Mouse (Mus musculus) forebrain, embryonic 11.5 days (tissue): Measurements from ENCODE around the gene Tm9sf3. TPM values are rescaled to one million over a fixed set of nuclear protein-coding genes. Genes with fewer than 3 reads are reported as not detected.
A peak's percentile ranks its signal among the peaks of the same experiment; 100 is the strongest.

Experiments
- ATAC-seq: fragments of 200-750 bp; cut with Nextera tagmentation; replicated peaks from 2 replicates; pipeline ENCODE4 v1.8.0; 2017; ENCODE audit warnings: moderate TSS enrichment; ENCODE audit not compliant: low FRiP score
- DNase-seq: peaks from one replicate; pipeline ENCODE4 v3.0.0-alpha.2; 2017; ENCODE audit warnings: low spot score
- H3K27ac ChIP-seq: fragments of 300-500 bp; sonication (generic); 2 replicates; pipeline ENCODE4 v1.5.1; 2014; ENCODE audit warnings: low read depth, low read length
- H3K27me3 ChIP-seq: fragments of 300-500 bp; sonication (generic); 2 replicates; pipeline ENCODE4 v1.6.1; 2014; ENCODE audit warnings: mild to moderate bottlenecking, low read length, mixed read lengths; ENCODE audit not compliant: control insufficient read depth, insufficient read depth
- H3K36me3 ChIP-seq: fragments of 300-500 bp; sonication (generic); 2 replicates; pipeline ENCODE4 v1.6.1; 2014; ENCODE audit warnings: mild to moderate bottlenecking, low read length, moderate library complexity, mixed read lengths; ENCODE audit not compliant: control insufficient read depth, insufficient read depth
- H3K4me1 ChIP-seq: fragments of 300-500 bp; sonication (generic); replicated peaks from 2 replicates; pipeline ENCODE4 v1.6.1; 2014; ENCODE audit warnings: low read length, mixed read lengths; ENCODE audit not compliant: control insufficient read depth, insufficient read depth
- H3K4me2 ChIP-seq: fragments of 300-500 bp; sonication (generic); 2 replicates; pipeline ENCODE4 v1.6.1; 2014; ENCODE audit warnings: low read depth, mild to moderate bottlenecking, low read length, moderate library complexity, mixed read lengths; ENCODE audit not compliant: severe bottlenecking
- H3K4me3 ChIP-seq: fragments of 300-500 bp; sonication (generic); 2 replicates; pipeline ENCODE4 v1.5.1; 2014; ENCODE audit warnings: low read depth, low read length
- H3K9ac ChIP-seq: fragments of 300-500 bp; sonication (generic); 2 replicates; pipeline ENCODE4 v1.6.1; 2014; ENCODE audit warnings: low read length
- H3K9me3 ChIP-seq: fragments of 300-500 bp; sonication (generic); 2 replicates; pipeline ENCODE4 v1.6.1; 2016; ENCODE audit warnings: low read length, mixed read lengths; ENCODE audit not compliant: control insufficient read depth
- WGBS: fragments of 180-500 bp; shearing (Covaris S2); extraction: QIAGEN DNeasy Blood & Tissue Kit; methylation state at CpG from one replicate; pipeline ENCODE4 v1.1.7; 2014; 5-methylcytosine and 5-hydroxymethylcytosine counted together
- polyA plus RNA-seq: library from polyadenylated mRNA; unstranded; fragments of >200 nt; fragmentation: Nextera tagmentation; extraction: Ambion mirVana; gene quantifications from 2 replicates; pipeline ENCODE4 v1.2.1, GENCODE M21; 2014

Tm9sf3 gene
- polyA plus RNA-seq, 1 experiment from 2014 or later: 130 TPM

GRCm38 (mm10) chr19:41254584-41254983 is 9.2 kb downstream of the Tm9sf3 start:
- H3K9ac ChIP-seq: no peak overlapping the region
- H3K27ac ChIP-seq: no peak overlapping the region
- no peaks in the 10 kb centered on the region for H3K27me3 ChIP-seq
- H3K4me1 ChIP-seq: no peaks in the 10 kb centered on the region
- H3K4me3 ChIP-seq: no peak overlapping the region
- 90% methylated on average over 5 of the region's 5 CpGs for WGBS
- DNase-seq: no peak
- no peaks in the 10 kb centered on the region; the same call in 1 of the 2 replicates for H3K36me3 ChIP-seq
- no peak for ATAC-seq
- H3K4me2 ChIP-seq: no peak overlapping the region
- no peaks in the 10 kb centered on the region for H3K9me3 ChIP-seq

- Histone ChIP-seq H3K4me1 (no peaks in the 10 kb centered on the region), H3K9ac (no peak overlapping the region), H3K4me2 (no peak overlapping the region), H3K27me3 (no peaks in the 10 kb centered on the region), H3K36me3 (no peaks in the 10 kb centered on the region), H3K4me3 (no peak overlapping the region), H3K9me3 (no peaks in the 10 kb centered on the region), H3K27ac (no peak overlapping the region)
- 81% methylated on average over 4 of the region's 4 CpGs for WGBS
- no peak for ATAC-seq
- DNase-seq: no peak
Measured at GRCm38 (mm10) chr19:41248968-41249367, 14.8 kb downstream of the Tm9sf3 start.

- Histone ChIP-seq H3K4me3 (no peak overlapping the region), H3K9me3 (no peaks in the 10 kb centered on the region), H3K4me1 (no peaks in the 10 kb centered on the region), H3K9ac (no peak overlapping the region), H3K27ac (no peak overlapping the region), H3K36me3 (no peaks in the 10 kb centered on the region), H3K27me3 (no peaks in the 10 kb centered on the region), H3K4me2 (no peak overlapping the region)
- 94% methylated on average over 3 of the region's 3 CpGs for WGBS
- ATAC-seq: no peak
- no peak for DNase-seq
Measured at GRCm38 (mm10) chr19:41248271-41248670, 15.5 kb downstream of the Tm9sf3 start.

GRCm38 (mm10) chr19:41246271-41246670 is 17.5 kb downstream of the Tm9sf3 start:
- DNase-seq (no peak), ATAC-seq (no peak)
- 84% methylated on average over 4 of the region's 4 CpGs for WGBS
- Histone ChIP-seq H3K27me3 (no peaks in the 10 kb centered on the region), H3K4me1 (no peaks in the 10 kb centered on the region), H3K9me3 (no peaks in the 10 kb centered on the region), H3K9ac (no peak overlapping the region), H3K4me2 (no peak overlapping the region), H3K4me3 (no peak overlapping the region), H3K27ac (no peak overlapping the region), H3K36me3 (no peaks in the 10 kb centered on the region; the same call in 1 of the 2 replicates)

- no peak for ATAC-seq
- WGBS: 63% methylated on average over 6 of the region's 6 CpGs
- no peaks in the 10 kb centered on the region; the same call in 1 of the 2 replicates for H3K36me3 ChIP-seq
Measured at GRCm38 (mm10) chr19:41244581-41244980, 19.2 kb downstream of the Tm9sf3 start.

GRCm38 (mm10) chr19:41241997-41242396 is 21.8 kb downstream of the Tm9sf3 start:
- H3K9ac ChIP-seq: no peak overlapping the region
- no peak overlapping the region for H3K4me3 ChIP-seq
- H3K4me1 ChIP-seq: no peaks in the 10 kb centered on the region
- H3K27ac ChIP-seq: no peak overlapping the region
- H3K27me3 ChIP-seq: no peaks in the 10 kb centered on the region
- no peaks in the 10 kb centered on the region; the same call in 1 of the 2 replicates for H3K36me3 ChIP-seq
- no peaks in the 10 kb centered on the region for H3K9me3 ChIP-seq
- WGBS: 95% methylated on average over 5 of the region's 5 CpGs
- DNase-seq (no peak), ATAC-seq (no peak)
- no peak overlapping the region for H3K4me2 ChIP-seq

More at GRCm38 (mm10) chr19:41244581-41244980, 19.2 kb downstream of the Tm9sf3 start:
- no peak overlapping the region for H3K4me3 ChIP-seq
- H3K9me3 ChIP-seq: no peaks in the 10 kb centered on the region
- peak; percentile 63 for DNase-seq
- H3K4me1 ChIP-seq: no peaks in the 10 kb centered on the region
- no peak overlapping the region for H3K4me2 ChIP-seq
- no peak overlapping the region for H3K9ac ChIP-seq
- no peak overlapping the region for H3K27ac ChIP-seq
- H3K27me3 ChIP-seq: no peaks in the 10 kb centered on the region

- Histone ChIP-seq H3K4me1 (no peaks in the 10 kb centered on the region), H3K27me3 (no peaks in the 10 kb centered on the region), H3K27ac (no peak overlapping the region), H3K4me2 (no peak overlapping the region), H3K9ac (no peak overlapping the region), H3K36me3 (peaks cover 4% of the 10 kb centered on the region), H3K4me3 (no peak overlapping the region), H3K9me3 (no peaks in the 10 kb centered on the region)
- no peak for DNase-seq
- no peak for ATAC-seq
- WGBS: 93% methylated on average over 4 of the region's 4 CpGs
Measured at GRCm38 (mm10) chr19:41233698-41234097, 30.1 kb downstream of the Tm9sf3 start.

- Histone ChIP-seq H3K4me3 (no peak overlapping the region), H3K27ac (no peak overlapping the region), H3K9me3 (no peaks in the 10 kb centered on the region), H3K9ac (no peak overlapping the region), H3K27me3 (peaks cover 29% of the 10 kb centered on the region), H3K36me3 (no peaks in the 10 kb centered on the region), H3K4me1 (peaks cover 3% of the 10 kb centered on the region; the same call in 1 of the 2 replicates), H3K4me2 (no peak overlapping the region)
- WGBS: 68% methylated on average over 7 of the region's 7 CpGs
- ATAC-seq (no peak), DNase-seq (no peak)
Measured at GRCm38 (mm10) chr19:41208326-41208725, 55.5 kb downstream of the Tm9sf3 start.

- H3K4me1 ChIP-seq: peaks cover 3% of the 10 kb centered on the region; the same call in 1 of the 2 replicates
- peaks cover 33% of the 10 kb centered on the region for H3K27me3 ChIP-seq
- ATAC-seq (peak; percentile 95), DNase-seq (peak; percentile 88)
- peak within 1 kb of the TSS; percentile 97 for H3K4me2 ChIP-seq
- H3K27ac ChIP-seq: no peak within 1 kb of the TSS
- H3K9me3 ChIP-seq: no peaks in the 10 kb centered on the region
- H3K9ac ChIP-seq: peak within 1 kb of the TSS; percentile 39
- H3K4me3 ChIP-seq: peak within 1 kb of the TSS; percentile 43
- no peaks in the 10 kb centered on the region for H3K36me3 ChIP-seq
- WGBS: 2% methylated on average over 32 of the region's 32 CpGs
Measured at GRCm38 (mm10) chr19:41206811-41207344, 56.9 kb downstream of the Tm9sf3 start, which contains the start of gene Tll2. Gene Tll2 (minus strand): TSS chr19:41206835.
